Mouse (Mus musculus) cerebellum, adult 9-11 months (tissue): ENCODE measurements around the gene H2-Eb2.
"Not testable (repeated sequence)": the region's sequence is repeated elsewhere in the genome, so short reads cannot be mapped to it uniquely, and the experiment has no call there.

Experiments
- DNase-seq: peaks from one replicate; pipeline ENCODE4 v3.0.0; 2022

The H2-Eb2 gene

DNA sequence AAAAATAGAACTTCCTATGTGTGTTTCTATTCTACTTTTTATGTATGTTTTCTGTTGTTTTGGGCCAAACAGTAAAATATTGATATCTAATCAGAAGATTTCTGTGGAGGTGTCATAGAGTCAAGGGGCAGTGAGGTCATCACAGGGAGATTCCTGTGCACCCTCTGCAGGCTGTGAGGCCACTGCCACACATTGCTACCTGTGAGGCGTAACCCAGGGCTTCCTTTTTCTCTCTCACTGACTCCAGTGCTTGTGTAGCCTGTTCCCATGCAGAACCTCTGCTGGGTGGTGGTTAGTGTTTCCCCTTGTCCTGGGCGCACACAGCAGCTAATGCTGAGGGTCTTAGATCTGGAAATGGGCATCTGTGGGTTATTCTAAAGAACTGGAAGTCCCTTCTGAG, 19.1 kb upstream of the H2-Eb2 start:
- no peak for DNase-seq

DNA sequence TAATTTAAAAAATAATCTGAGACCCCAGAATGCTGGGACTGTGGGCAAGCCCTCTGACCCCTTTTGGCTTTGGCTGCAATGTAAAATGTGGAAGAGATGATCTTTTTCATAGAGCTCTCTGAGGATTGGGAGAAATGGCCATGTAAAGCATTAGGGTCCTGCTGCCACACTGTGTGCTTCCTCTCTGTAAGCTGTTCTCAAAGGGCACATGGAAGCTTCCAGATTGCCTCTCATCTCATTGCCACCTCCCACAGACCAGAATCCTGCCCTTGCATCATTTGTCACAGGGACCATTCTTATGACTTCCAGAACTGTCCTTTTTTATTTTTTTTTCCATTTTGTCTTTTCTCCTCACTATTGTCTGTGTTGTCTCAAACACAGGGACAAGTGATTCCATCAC, 18.2 kb upstream of the H2-Eb2 start:
- no peak for DNase-seq

DNA sequence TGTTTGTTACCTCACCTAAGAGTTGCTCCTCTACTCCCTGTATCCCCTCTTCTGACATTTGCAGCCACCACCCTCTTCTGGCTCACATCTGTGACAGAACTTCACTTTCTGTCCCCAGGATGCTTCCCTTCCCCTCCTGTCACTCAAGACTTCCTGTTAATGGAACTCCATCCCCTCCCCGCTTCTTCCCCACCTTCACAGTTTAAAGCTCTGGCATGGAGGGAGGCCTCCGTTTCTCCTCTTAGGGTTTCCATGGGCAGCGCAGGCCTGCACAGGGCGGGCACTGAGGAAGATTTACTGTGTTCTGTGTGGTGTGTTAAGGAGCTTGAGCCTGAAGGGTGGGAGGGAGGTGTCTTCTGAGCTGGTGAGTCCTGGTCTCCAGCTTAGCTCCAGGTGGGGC, 17.3 kb upstream of the H2-Eb2 start:
- DNase-seq, result no peak

DNA sequence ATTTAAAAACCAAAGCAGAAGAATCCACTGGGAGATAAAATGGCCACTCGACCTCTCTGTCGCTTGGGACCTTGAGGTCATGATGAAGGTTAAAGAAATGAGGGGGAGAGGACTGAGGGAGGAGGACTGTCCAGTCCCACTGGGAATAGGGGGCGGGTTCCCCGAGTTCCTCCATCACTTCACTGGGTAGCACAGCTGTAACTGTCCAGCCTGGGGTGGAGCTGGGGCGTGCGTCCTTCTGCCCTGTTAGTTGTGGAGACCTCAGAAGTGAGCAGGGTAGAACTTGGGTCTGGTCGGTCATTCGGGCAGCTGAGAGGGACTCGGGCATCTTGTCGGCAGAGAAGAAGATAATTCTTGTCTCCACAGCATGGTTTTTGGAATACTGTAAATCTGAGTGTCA, 16.2 kb upstream of the H2-Eb2 start:
- no peak for DNase-seq

DNA sequence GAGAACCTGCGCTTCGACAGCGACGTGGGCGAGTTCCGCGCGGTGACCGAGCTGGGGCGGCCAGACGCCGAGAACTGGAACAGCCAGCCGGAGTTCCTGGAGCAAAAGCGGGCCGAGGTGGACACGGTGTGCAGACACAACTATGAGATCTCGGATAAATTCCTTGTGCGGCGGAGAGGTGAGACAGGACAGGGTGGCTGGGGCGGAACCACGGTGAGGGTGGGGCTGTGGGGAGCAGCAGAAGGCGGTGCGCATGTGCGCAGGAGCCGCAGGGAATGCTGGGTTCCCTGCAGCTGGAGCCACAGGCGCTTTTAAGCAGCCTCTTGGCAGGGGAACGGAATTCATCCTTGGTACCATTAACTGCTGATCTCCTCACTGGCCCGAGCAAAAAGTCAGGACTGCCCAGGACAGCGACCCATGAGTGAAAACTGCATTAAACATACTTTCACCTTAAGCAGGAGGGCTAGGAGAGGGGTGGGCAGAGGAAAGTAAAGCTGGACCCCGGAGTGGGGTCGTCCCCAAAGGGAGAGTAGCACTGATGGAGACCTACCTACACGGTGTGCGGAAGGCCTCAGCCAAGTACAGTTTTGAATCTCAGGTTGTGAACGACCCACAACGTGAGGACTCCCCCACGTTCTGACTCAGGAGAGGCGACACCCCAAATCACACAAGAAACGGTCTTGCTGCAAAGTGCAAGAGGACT, 15.6 kb upstream of the H2-Eb2 start:
- peak; percentile 56 for DNase-seq

- not testable (repeated sequence) for DNase-seq
These were observed 14.9 kb upstream of the H2-Eb2 start for GRCm38 (mm10) chr17:34310526-34310925.

- no peak for DNase-seq
These were observed 13.3 kb upstream of the H2-Eb2 start for GRCm38 (mm10) chr17:34312185-34312584.

DNA sequence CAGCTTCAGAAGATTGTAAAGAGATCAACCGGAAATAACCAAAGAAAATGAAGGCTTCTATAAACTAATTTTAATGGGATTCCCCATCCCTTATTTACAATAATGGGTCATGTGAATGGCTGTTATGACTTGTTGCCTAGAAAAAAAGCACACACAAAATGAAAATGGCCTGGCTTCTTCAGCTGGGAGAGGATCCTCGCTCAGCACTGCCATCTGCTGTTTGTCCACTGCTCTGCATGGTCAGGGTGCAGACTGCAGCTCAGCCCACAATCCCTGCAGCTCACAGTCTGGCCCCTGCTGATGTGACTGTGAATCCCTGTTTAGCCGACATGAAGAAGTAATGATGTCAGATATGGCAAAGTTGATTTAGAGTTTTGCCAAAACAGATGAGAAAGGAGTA, 12.1 kb upstream of the H2-Eb2 start:
- peak; percentile 28 for DNase-seq

DNA sequence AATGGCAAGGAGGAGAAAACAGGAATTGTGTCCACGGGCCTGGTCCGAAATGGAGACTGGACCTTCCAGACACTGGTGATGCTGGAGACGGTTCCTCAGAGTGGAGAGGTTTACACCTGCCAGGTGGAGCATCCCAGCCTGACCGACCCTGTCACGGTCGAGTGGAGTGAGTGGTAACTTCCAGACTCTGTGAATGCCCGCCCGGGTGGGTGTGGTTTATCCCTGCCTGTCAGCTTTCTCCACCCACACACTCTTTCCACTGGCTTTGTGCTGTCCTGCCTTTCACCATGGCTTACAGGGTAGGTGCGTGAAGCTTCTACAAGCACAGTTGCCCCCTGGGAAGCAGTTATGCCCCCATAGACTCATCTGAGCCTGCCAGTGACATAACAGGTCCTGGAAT, 11.2 kb upstream of the H2-Eb2 start:
- no peak for DNase-seq

GRCm38 (mm10) chr17:34315512-34315911, 10.0 kb upstream of the H2-Eb2 start:
- DNase-seq, result no peak

GRCm38 (mm10) chr17:34316697-34317096, 8.8 kb upstream of the H2-Eb2 start:
- no peak for DNase-seq

GRCm38 (mm10) chr17:34317275-34317674, 8.2 kb upstream of the H2-Eb2 start:
- no peak for DNase-seq

DNA sequence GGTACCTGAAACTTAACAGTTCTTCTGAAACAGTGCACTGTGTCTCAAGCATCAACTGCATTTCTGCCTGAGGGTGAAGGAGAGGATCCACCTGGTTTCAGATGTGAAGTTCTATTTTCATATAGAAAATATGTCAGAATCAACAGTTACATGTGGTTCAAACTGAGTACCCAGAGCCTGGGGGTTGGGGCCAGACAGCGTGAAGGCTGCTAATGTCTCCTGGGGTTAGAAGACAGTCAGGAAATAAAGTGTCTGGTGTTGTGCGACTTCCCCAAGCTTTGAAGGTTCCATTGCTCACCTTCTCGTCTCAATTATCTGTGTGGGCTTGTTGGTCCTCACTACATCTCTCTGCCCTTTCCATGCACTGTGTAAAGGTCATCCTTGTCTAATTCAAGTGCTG, 908 bp downstream of the H2-Eb2 start:
- DNase-seq, result no peak

- DNase-seq, result no peak
These were observed 4.3 kb downstream of the H2-Eb2 start for GRCm38 (mm10) chr17:34329807-34330206.

DNA sequence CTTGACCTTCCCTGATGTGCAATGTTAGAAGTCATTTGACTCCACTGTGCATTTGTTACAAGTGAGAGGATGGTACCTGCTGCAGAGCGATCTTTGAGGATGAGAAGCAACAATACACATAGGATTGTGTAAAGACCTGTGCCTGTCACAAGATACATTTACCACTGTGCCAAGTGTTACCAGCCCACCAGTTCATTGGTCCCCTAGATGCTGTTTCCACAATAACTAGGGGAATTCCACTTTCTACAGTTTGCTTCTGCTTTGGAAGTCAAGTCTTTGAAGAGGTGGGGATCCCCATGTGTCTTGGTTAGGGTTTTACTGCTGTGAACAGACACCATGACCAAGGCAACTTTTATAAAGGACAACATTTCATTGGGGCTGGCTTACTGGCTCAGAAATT, 5.7 kb downstream of the H2-Eb2 start:
- no peak for DNase-seq

DNA sequence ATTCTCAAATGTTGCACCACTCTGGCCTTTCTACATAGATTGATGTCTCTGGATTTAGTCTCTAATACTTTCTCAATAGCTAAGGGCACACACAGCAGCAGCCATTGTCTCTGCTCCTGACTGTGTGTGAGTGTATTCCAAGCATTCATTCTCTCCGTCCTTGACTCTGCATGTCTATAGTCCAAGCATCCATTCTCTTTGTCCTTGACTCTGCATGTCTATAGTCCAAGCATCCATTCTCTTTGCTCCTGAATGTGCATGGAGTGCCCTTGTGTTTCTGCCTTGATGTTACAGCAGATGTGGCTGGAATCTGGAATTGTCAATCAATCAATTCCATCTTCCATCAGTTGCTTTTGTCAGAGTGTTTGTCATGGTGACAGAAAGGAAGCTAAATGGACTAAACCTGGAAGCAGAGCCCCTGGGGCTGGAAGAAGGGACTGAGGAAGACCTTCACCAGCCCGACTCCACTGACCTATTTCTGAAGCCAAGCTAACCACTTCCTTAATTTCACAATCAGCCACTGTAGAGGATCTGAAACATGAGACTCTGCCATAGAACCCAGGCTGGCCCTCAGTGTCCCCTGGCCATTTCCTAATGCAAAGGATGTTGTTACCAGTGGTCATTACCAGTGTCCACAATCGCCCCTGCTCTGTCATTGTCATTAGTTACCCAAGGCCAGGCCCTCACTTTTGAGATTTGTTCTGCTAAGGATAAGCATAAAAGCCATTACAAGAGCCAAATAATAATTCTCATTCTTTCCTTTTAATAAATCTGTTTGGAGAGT, 15.3 kb downstream of the H2-Eb2 start:
- no peak for DNase-seq

- no peak for DNase-seq
These were observed 19.4 kb downstream of the H2-Eb2 start for GRCm38 (mm10) chr17:34344882-34345281.

- no peak for DNase-seq
These were observed 20.0 kb downstream of the H2-Eb2 start for GRCm38 (mm10) chr17:34345486-34345885.

DNA sequence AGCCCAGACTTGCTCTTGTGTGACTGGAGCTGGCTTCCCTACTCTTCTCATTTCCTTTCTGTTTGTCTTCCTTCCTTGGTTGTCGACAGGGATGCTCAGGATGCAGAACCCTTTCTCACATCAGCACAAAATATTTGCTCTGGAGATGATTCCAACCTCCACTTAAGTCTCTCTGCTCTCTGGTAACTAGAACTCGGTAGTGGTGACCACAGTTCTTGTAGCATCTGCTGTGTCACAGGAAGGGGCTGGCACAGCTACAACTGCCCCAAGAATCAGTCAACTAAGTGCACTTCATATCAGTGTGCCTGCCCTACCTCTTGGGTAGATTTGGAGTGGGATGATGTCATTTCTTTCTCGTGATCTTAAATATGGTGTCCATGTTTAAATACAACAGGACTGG, 20.6 kb downstream of the H2-Eb2 start:
- DNase-seq, result no peak

DNA sequence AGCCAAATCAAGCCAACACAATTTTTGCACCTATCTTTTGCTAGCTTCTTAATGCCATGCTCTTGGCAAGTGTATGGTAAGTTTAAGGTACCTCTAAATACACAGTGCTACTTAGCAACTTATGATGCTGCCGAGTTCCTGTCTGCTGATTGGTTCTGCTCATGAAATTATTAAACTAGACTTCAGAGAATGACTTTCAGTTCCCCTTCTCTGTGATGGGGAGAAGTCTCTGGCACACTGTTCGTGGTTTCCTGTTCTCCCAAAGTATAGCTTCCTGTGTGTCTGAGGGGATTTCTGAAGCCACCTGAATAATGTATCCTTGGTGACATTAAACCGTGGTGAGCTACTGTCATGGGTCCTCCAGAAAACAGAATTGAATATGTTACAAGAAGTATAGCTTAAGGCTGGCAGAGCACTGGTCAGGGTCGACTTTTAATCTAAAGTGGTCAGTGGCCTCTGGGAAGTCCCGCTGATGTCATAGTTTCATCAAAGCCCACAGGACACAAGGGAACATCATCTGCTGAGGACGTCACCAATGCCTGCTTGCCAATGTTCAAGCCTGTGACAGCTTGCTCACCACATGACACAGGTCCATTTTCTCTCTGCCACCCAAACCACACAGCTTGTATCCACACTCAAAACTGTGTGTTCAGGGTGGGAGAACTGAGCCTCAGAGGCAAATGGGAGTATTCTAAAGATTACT, 22.3 kb downstream of the H2-Eb2 start:
- DNase-seq, result no peak

GRCm38 (mm10) chr17:34349429-34349828, 24.0 kb downstream of the H2-Eb2 start:
- DNase-seq, result peak; percentile 24

DNA sequence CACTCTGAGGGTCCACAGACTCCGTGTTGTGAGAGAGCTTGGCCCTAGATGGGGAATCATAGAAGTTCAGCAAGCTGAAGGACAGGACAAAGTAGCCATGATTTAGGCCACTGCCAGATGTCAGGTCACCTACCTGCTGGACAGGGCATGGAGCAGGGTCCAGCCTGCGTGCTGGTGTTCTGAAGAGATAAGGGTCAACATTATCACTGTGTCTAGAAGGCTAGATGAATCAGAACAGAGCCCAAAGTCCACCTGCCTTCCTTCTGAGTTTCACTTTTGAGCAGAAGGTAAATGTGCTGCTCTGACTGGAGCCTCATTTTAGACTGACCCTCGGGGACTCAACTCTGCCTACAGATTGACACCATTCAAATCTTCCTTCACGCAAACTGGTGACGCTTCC, 29.1 kb downstream of the H2-Eb2 start, which contains the start of gene Btnl2:
Gene Btnl2 (plus strand): TSS at position 284 of the 400 bp plus-strand sequence.
- DNase-seq, result no peak

GRCm38 (mm10) chr17:34354940-34355339, 29.5 kb downstream of the H2-Eb2 start:
- DNase-seq, result no peak
